Mouse (Mus musculus) liver, postnatal 0 days (tissue): ENCODE results near the gene Slc34a1.

Experiments
- CTCF ChIP-seq: sonication (generic); IDR thresholded peaks from 2 replicates; pipeline ENCODE4 v1.5.1; 2016; ENCODE audit warnings: antibody characterized with exemption, low read depth
- EP300 ChIP-seq: IDR thresholded peaks from 2 replicates; pipeline ENCODE4 v1.6.1; 2016; ENCODE audit warnings: antibody characterized with exemption, low read depth, mild to moderate bottlenecking

GRCm38 (mm10) chr13:55444937-55445315, 46.9 kb downstream of the Slc34a1 start, which contains the start of gene Grk6:
- TF ChIP-seq CTCF: no peak
- peak; percentile 64; the same call in 1 of the 2 replicates for TF ChIP-seq EP300
